Mouse (Mus musculus) Patski (cell line): ENCODE results near the gene Tnpo2. TPM values are rescaled to one million over a fixed set of nuclear protein-coding genes. Genes with fewer than 3 reads are reported as not detected.
A peak's percentile ranks its signal among the peaks of the same experiment; 100 is the strongest.

Source experiments
- ATAC-seq: fragments of 100-300 bp; one replicate; pipeline ENCODE4 v1.8.0; 2021
- CTCF ChIA-PET: fragments of 350-600 bp; sonication (Branson Sonifier 250); formaldehyde crosslinking; loops from one replicate; lab custom pipeline; 2022; ENCODE audit warnings: inconsistent platforms; lab: Charles Lee
- POLR2A ChIA-PET: fragments of 350-600 bp; sonication (Branson Sonifier 250); formaldehyde crosslinking; loops from one replicate; lab custom pipeline; 2022; ENCODE audit warnings: antibody characterized with exemption, inconsistent platforms; lab: Charles Lee
- DNase-seq: peaks from one replicate; pipeline ENCODE4 v3.0.0-alpha.2; 2011; ENCODE audit warnings: low read depth, low spot score
- H3K27me3 ChIP-seq: fragments of 371-371 bp; one replicate; pipeline ENCODE4 v1.5.1; 2021
- CTCF ChIP-seq: fragments of 100-300 bp; IDR thresholded peaks from one replicate; pipeline ENCODE4 v1.5.1; 2021
- in situ Hi-C: fragments of 300-500 bp; cut with MboI; formaldehyde crosslinking; loops from 3 replicates; pipeline ENCODE4 v1.11.1; 2018; ENCODE audit warnings: low pct_unique_long_range_greater_than_20kb, mixed read lengths
- polyA plus RNA-seq: library from polyadenylated mRNA; unstranded; gene quantifications from one replicate; pipeline ENCODE4 v1.2.3, GENCODE M21; 2021

The Tnpo2 gene
- polyA plus RNA-seq, 1 experiment from 2014 or later, result 83.7 TPM

DNA sequence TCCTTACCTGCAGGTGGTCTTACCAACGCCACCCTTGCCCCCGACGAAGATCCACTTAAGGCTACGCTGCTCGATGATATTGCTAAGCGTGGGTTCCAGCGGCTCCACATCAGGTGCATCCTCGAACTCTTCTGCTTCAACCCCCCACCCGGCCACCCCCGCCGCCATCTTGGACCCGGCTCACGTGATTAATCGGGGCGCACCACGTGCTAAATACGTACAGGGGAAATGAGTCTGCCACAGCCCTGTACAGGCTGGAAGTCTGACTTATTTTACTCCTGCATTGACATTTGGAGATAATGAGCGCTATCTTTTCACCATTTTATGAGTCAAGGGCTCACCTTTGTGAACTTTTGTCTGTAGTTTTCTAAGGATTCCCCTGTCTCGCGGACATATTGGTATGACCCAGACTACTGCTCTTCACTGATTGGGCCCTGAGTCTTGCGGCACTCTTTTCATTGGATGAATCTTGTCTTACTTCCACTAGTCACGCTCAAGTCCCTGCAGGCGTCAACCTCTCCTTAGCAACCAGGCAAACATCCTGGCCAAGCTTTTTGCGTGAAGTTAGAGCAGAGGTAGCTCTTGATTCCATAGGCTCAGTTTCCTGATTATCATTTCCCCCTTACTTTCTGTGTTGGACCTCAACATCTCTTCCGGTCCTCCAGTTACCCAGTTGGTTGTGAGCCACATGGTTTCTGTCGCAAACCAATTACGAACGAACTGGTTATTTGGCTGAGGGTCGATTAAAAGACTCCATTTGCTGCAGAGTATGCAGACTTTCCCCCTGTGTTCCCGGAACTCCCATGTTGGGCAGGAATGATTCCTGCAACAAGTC is 11.4 kb upstream of the Tnpo2 start, which contains the start of gene Asna1:
Gene Asna1, minus strand, starts transcription at position 184 of the 835 bp plus-strand sequence.
- DNase-seq (peak; percentile 80), ATAC-seq (peak; percentile 73)
- no peaks in the 10 kb centered on the region for H3K27me3 ChIP-seq
- CTCF ChIA-PET, result interaction anchor here (0.9 to 2.0 kb wide), 3 partner anchors 11 to 46 kb away, joined by 4 to 8 read pairs (median 5); partner anchors contain the start of genes Dhps and Tnpo2
- no peak for TF ChIP-seq CTCF
- in situ Hi-C loops, result no loop called here
- POLR2A ChIA-PET, result interaction anchor here (1.4 to 1.9 kb wide), 3 partner anchors 8 to 49 kb away, joined by 3 to 9 read pairs (median 7); no protein-coding TSS in a partner anchor

DNA sequence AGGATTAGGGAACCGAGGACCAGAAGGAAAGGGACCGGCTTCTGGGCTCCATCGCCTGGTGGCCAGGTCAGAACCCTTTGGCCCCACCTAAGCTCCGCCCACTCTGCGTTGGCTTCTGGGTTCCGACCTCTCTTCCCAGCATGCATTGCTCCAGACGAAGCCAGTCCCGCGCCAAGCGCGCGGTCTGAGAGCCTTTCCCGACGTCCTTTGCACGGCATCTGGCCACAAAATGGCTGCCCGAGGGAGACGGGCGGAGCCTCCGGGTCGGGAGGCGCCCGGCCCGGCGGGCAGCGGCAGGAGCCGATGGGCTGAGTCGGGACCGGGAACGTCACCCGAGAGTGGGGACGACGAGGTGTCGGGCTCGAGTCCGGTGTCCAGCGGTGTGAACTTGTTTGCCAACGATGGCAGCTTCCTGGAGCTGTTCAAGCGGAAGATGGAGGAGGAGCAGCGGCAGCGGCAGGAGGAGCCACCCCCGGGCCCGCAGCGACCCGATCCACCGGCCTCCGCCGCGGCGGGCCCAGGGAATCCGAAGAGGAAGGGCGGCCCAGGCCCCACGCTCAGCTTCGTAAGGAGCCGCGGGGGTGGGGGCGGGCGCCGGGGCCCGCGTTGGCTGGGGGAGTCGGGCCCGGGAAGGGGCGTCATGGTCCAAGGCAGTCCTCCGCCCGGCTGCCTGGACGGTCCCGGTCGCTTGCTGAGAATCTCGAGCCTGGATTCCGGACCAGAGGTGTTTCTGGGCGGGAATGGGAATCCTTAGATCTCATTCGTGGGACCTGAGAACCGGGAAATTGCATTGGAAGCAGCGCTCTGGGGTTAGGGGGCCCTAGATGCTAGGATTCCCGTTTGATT is 9.8 kb upstream of the Tnpo2 start, which contains the start of gene Trir:
Gene Trir, plus strand, starts transcription at position 154 of the 846 bp plus-strand sequence.
- ATAC-seq (peak; percentile 75), DNase-seq (peak; percentile 85)
- ChIA-PET POLR2A (interaction anchor here (1.2 to 1.9 kb wide), 3 partner anchors 9 to 51 kb away, joined by 7 to 11 read pairs (median 9); partner anchors contain the start of gene Tnpo2), CTCF (interaction anchor here (1.5 to 2.0 kb wide), 2 partner anchors 10 to 14 kb away, joined by 4 to 8 read pairs; partner anchors contain the start of gene Tnpo2)
- no peaks in the 10 kb centered on the region for H3K27me3 ChIP-seq
- in situ Hi-C loops, result no loop called here
- TF ChIP-seq CTCF, result no peak

DNA sequence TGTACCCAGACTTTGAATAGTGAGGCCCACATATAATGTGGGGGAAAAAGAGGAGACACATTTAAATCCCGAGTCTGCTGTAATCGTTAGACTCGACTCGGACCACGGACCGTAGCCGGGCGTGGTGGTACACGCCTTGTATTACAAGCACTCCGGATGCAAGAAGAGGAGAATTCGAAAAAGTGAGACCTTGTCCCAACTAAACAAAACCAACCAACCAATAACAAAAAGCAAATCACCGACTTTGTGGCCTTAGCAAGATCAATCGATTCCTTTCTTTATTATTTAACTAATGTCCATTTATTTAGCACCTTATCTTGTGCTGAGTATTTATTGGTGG is 9.2 kb upstream of the Tnpo2 start:
- in situ Hi-C loops, result no loop called here
- DNase-seq, result no peak
- no peak for ATAC-seq
- TF ChIP-seq CTCF, result no peak
- ChIA-PET POLR2A (interaction anchor here (1.9 kb wide), 1 partner anchor 51 kb away, joined by 7 read pairs; no protein-coding TSS in a partner anchor), CTCF (interaction anchor here (1.0 kb wide), 1 partner anchor 34 kb away, joined by 3 read pairs; no protein-coding TSS in a partner anchor)
- no peaks in the 10 kb centered on the region for H3K27me3 ChIP-seq

GRCm38 (mm10) chr8:85027922-85028321 is 8.8 kb upstream of the Tnpo2 start:
- POLR2A ChIA-PET, result no interaction called here
- DNase-seq (no peak), ATAC-seq (no peak)
- TF ChIP-seq CTCF, result no peak
- CTCF ChIA-PET, result interaction anchor here (1.0 kb wide), 2 partner anchors 33 to 53 kb away, joined by 3 read pairs; no protein-coding TSS in a partner anchor
- in situ Hi-C loops, result no loop called here
- no peaks in the 10 kb centered on the region for H3K27me3 ChIP-seq

- in situ Hi-C loops, result no loop called here
- ChIA-PET POLR2A (interaction anchor here (0.8 kb wide), 1 partner anchor 9 kb away, joined by 3 read pairs; no protein-coding TSS in a partner anchor), CTCF (no interaction called here)
- no peak for ATAC-seq
- H3K27me3 ChIP-seq, result no peaks in the 10 kb centered on the region
- no peak for TF ChIP-seq CTCF
- DNase-seq, result no peak
Measured at GRCm38 (mm10) chr8:85029271-85029670, 7.4 kb upstream of the Tnpo2 start.

DNA sequence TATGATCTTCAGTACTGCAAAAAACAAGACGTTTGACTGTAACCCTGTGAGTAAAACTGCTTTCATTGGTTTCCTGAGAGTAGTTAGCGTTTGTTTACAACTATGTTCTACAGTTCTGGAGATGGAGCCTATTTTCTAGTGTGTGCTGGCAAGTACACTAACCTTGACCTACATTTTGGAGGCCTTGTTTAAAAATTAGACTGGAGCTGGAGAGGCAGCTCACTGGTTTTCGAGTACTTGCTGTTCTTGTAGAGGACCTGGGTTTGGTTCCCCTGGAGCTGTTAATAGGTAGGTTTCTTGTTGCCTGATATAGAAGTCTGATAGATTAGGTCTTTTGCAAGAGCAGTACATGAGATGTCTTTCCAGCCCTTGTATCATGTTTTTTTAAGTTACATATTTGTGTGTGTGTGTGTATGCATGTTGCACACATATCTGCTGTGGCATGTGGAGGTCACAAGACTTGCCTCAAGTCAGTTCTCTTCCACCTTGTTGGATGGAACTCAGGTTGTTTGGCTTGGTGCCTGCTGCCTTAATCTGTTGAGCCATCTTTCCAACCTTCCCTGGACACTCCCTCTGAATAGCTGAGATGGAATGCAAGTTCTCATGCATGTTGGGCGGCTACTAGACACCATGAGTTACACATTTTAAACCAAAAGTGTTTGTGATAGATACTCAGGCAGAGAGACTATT is 3.9 kb upstream of the Tnpo2 start:
- no peak for TF ChIP-seq CTCF
- ChIA-PET CTCF (interaction anchor here (3.1 kb wide), 1 partner anchor 58 kb away, joined by 9 read pairs; no protein-coding TSS in a partner anchor), POLR2A (no interaction called here)
- in situ Hi-C loops, result no loop called here
- H3K27me3 ChIP-seq, result no peaks in the 10 kb centered on the region
- ATAC-seq, result no peak
- no peak for DNase-seq

GRCm38 (mm10) chr8:85033867-85034266 is 2.8 kb upstream of the Tnpo2 start:
- ATAC-seq (no peak), DNase-seq (no peak)
- in situ Hi-C loops, result no loop called here
- TF ChIP-seq CTCF, result no peak
- POLR2A ChIA-PET, result no interaction called here
- no peaks in the 10 kb centered on the region for H3K27me3 ChIP-seq
- CTCF ChIA-PET, result no interaction called here

GRCm38 (mm10) chr8:85034764-85035163 is 2.0 kb upstream of the Tnpo2 start:
- no peak for ATAC-seq
- H3K27me3 ChIP-seq, result no peaks in the 10 kb centered on the region
- ChIA-PET CTCF (interaction anchor here (1.4 to 1.6 kb wide), 2 partner anchors 28 to 61 kb away, joined by 3 to 4 read pairs; no protein-coding TSS in a partner anchor), POLR2A (no interaction called here)
- in situ Hi-C loops, result no loop called here
- no peak for TF ChIP-seq CTCF
- DNase-seq, result no peak

GRCm38 (mm10) chr8:85035165-85035727 is 1.5 kb upstream of the Tnpo2 start:
- H3K27me3 ChIP-seq, result no peaks in the 10 kb centered on the region
- ChIA-PET CTCF (interaction anchor here (0.7 to 2.6 kb wide), 4 partner anchors 9 to 61 kb away, joined by 3 to 8 read pairs (median 4); partner anchors contain the start of genes Asna1, Man2b1 and Trir), POLR2A (interaction anchor here (1.3 to 4.1 kb wide), 3 partner anchors 9 to 40 kb away, joined by 3 to 22 read pairs (median 11); partner anchors contain the start of gene Trir)
- no peak for TF ChIP-seq CTCF
- in situ Hi-C loops, result no loop called here
- no peak for ATAC-seq
- no peak for DNase-seq
